Mouse (Mus musculus) urinary bladder, adult 2 months (tissue): ENCODE data around the gene P2ry2. TPM values are rescaled to one million over a fixed set of nuclear protein-coding genes. Genes with fewer than 3 reads are reported as not detected.

Source experiments
- DNase-seq: peaks from one replicate; pipeline ENCODE4 v3.0.0; 2022; ENCODE audit warnings: low spot score
- polyA plus RNA-seq: library from polyadenylated mRNA; depleted of rRNA; stranded (reverse); fragments of >200 nt; gene quantifications from 2 replicates; pipeline ENCODE4 v1.2.3, GENCODE M21; 2012

The P2ry2 gene
- polyA plus RNA-seq, 1 experiment = 8.6 TPM

DNA sequence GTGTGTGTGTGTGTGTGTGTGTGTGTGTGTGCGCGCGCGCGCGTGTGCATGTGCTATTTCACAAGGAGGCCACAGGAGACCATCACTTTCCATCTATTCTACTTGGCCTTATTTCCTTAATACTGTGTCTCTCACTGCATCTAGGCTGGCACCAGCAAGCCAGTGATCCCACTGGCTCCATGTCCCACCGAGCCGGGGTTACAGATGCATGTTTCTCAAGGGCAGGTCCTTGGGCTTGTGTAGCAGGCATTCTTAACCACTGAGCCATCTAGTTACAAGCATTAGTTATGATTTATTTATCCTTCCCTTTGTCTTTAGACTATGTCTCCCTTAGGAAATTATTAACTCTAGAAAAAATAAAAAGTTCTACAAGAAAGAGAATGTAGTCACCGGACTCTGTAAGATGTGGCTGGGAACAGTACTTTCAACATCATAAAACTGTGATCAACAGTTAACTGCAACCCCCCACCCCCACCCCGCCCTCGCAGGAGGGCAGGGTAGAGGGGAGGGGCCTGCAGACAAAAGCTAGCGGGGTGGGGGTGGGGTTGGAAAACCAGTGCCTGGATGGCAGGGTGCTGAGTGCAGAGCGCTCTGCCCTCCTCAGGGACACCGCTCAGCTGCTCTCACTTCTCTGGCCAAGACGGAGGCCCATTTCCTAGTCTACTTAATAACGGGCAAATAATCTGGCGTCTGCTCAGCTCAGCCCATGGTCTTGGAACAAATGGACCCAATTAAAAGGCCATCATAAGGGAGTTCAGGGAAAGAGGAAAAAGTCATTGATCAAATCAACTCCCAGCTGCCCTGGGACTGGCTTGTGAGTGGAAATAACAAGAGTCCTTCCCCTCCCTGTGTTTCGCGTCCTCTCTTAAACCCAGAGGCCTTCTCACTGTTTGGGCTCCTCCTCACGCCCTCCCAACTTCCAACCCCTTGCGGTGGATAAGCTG is 27.9 kb downstream of the P2ry2 start:
- no peak for DNase-seq

DNA sequence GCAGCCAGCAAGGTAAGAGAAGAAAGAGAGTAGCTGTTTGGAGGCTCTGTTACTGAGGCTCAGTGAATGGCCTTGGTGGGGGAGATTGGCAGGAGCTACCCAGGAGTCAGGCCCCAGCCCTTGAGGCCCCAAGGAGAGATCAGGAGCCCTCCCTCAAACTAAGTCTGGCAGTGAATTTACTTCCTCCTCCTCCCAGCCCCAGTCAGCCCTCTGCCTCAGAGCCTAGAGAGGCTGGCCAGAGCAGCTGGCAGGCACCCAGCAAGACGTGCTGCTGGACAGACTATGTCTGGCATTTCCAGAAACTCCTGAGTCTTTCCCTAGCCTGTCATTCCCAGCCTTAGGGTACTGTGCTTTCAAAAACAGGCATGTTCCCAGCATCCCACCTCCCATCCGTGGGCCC is 33.5 kb downstream of the P2ry2 start:
- no peak for DNase-seq

DNA sequence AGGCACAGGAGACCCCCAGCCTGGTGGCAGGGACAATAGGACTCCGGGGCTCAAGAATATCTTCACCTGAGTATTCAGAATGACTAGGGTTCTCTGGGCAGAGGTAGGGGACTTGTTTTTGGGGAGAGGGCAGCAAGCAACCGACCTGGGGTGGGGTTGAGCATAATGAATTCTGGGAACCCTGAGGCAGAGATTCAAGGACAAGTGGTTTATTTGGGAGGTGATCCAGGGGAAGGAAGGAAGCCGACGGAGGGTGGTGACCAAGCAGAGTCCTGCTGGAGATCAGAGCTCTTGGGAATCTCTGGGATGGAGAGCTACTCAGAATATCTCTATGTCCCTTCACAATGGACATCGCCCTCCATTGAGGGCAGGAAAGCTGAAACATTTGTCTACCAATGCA is 34.5 kb downstream of the P2ry2 start:
- no peak for DNase-seq

- DNase-seq = no peak
Observed at GRCm38 (mm10) chr7:100974135-100974903, 38.3 kb downstream of the P2ry2 start, which contains the start of gene P2ry6. TSS of gene P2ry6 (minus strand) at chr7:100974649.

GRCm38 (mm10) chr7:100972875-100973274 is 39.8 kb downstream of the P2ry2 start:
- DNase-seq = no peak

DNA sequence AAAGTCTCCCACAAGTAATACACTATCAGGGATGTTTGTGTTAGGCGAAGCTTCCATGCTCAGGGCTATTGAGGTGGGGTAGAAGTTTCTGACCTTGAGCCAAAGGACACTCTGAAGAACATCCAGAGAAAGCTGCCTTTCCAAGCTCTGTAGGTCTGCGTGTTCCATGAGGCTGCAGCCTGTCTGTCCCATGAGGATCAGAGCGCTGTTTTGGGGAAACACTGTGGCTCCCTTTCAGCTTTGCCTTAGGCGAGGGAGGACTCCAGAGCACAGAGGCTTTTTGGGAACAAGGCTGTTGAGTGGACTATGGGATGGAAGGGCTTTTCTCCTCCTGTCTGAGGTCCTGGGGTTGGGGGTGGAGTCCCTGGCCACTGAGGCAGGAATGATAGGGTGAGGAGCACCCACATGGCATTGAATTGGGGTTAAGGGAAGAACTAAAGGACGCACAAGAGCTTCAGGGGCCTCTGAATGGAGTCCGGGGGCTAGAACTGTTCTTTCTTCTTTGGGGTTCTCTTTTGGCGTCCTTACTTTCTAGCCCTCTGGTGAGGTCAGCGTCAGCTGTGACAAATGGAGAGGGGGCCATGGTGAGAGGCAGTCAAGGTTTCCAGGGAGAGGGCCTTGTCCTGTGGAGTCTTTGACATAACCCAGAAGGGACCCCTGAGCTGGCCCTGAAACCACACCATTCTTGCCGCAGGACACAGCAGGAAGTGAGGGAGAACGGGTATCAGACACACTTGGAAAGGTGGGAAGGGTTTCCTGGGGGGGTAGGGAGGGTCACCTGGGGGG is 43.6 kb downstream of the P2ry2 start:
- no peak for DNase-seq

DNA sequence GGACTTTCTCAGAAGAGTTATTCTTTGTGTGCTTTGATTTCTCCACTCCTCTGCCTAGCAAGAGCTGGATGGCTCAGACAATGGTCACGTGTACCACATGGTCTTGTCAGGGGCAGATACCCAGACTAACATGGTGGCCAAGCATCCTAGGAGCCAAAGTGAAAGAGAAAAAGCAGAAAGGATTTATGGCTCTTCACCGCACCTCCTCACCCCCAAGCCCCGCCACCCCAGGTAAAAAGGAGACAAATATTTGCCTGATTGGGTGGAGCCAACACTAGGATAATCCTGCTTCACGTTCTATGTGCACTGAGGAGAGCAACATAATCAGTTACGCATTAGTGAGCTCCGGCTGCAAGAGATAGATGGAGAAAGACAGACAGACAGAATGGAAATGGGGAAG is 44.3 kb downstream of the P2ry2 start:
- no peak for DNase-seq

GRCm38 (mm10) chr7:100967850-100968249 is 44.8 kb downstream of the P2ry2 start:
- DNase-seq = no peak

- no peak for DNase-seq
Observed at GRCm38 (mm10) chr7:100966014-100966413, 46.7 kb downstream of the P2ry2 start.

GRCm38 (mm10) chr7:100965079-100965478 is 47.6 kb downstream of the P2ry2 start:
- DNase-seq = no peak

GRCm38 (mm10) chr7:100964242-100964641 is 48.4 kb downstream of the P2ry2 start:
- DNase-seq = no peak

DNA sequence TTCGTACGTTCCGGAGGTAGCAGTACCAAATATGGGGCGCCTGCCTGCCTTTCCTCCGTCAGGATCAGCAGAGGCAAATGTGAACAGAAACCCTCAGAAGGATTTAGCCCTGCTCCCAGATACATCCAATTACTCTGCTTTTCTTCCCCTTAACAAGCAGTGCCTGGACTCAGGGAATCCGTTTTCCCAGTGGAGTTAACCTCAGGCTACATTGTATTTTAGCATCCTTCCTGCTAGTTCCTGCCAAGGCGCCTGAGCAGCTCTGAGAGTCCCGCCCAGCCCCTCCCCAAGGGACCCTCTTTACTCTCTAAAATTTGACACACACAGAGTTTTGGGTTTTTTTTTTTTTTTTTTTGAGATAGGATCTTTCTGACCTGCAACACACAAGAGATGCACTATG is 49.3 kb downstream of the P2ry2 start:
- DNase-seq = no peak

DNA sequence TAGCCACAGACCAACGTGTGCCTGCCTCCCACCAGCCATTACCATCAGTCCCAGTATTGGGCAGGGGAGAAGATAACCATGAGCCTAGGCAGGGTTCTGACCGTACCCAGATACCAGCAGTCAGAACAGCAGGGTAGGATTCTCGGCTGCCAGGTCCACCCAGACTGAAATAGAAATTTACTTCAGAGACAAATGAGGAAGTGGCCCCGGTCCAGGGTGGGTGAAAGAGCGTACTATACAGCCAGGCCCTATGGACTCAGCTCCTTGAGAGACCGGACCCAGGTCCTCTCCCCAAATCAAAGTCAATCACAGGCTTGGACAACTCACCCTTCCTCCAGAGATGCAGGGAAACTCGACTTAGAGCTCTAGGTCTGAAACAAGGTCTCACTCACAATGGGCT is 51.5 kb downstream of the P2ry2 start:
- DNase-seq = no peak

DNA sequence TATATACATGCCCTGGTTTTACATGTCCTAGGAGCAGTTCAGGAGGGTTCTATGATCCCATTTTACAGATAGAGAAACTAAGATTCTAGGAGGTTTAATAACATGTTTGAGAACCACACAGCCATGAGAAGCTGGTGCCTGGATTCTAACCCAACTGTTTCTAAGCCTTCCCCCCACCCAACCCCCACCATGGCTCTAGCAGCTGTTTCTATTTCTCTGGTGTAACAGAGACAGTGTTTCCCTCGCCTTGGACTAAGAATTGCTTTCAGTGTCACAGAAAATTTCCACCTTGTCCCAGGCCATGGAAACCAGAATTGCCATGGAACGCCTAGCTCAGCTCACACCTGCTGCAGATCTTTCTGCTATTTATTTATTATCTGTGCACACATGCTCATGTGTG is 52.2 kb downstream of the P2ry2 start:
- DNase-seq = no peak

- DNase-seq = no peak
Observed at GRCm38 (mm10) chr7:100958426-100958825, 54.2 kb downstream of the P2ry2 start.

DNA sequence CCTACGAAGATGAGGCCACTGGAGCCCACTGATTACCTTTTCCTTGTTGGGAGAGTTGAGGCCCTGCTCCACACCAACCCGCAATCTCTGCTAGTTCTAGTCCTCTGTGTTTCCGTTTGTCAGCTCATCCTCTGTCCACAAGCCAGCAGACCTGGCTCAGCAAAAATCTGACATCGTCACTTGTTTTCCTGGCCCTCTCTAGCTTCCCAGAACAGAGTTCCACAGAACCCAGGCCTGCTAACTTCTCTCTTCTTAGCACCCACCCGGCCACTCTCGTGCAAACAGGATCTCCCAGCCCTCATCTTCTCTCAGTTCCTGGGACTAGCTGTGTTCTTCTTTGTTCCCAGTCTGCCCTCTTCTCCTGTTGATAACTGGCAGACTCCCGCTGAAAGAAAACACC is 60.0 kb downstream of the P2ry2 start:
- no peak for DNase-seq

DNA sequence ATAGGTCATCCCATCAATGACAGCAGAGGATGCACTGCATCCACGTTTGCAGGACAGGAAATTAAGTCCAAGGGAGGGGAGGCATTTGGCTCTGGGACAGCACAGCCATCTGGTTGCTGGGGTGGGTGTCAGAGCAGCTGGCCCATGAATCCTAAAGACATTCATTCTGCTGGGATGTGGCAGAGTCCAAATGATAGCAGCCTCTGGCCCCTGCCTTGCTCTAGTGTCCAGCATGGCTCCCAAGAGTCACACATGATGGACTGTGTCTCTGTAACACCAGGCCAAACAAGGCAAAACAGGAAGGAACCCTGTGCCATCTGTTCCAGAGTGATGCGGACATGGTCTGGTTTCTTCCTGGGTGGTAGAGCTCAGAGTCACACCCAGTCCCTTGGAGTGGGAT is 60.8 kb downstream of the P2ry2 start:
- no peak for DNase-seq

- no peak for DNase-seq
Observed at GRCm38 (mm10) chr7:100950481-100951010, 62.1 kb downstream of the P2ry2 start.

GRCm38 (mm10) chr7:100950031-100950430 is 62.6 kb downstream of the P2ry2 start:
- DNase-seq = no peak
